Comparison of ENCODE assay signal across 11 mouse cellular contexts in genomic region chr6:127250874-127251670, GRCm38 (mm10).
DNase-seq lines count a peak whose midpoint lies in the region; ATAC-seq and TF ChIP-seq lines count a peak whose summit lies in the region.
"Had no signal": no experiment of that assay in that cellular context is flagged by ENCODE, and none has a peak within 500 bp of the region (broad histone marks: within the 10 kb centered on the region; RNA-seq: fewer than 3 reads in every experiment).

No protein-coding gene starts in this region.

- DNase-seq in ovary, postnatal 14 days (ENCODE audit: low spot score): no peak
- no peak for DNase-seq in spleen, adult 12 weeks (ENCODE audit: low spot score)
- no peak for DNase-seq in adrenal gland, postnatal 14 days
- DNase-seq: cerebellum, postnatal 36 days; gastrocnemius, postnatal 14 days had no signal

- peaks cover 85% of the 10 kb centered on the region for H3K4me1 ChIP-seq in megakaryocyte, embryonic 14.5 days
- peaks cover 29% of the 10 kb centered on the region for H3K4me1 ChIP-seq in forebrain, embryonic 12.5 days
- H3K4me1 ChIP-seq in intestine, postnatal 0 days (replicated peaks; ENCODE audit: control insufficient read depth, insufficient read depth, low read length): 0 out of 2 replicates have a peak, but pooled peaks cover 9% of the 10 kb centered on the region
- peaks cover 4% of the 10 kb centered on the region; the same call in 1 of the 2 replicates for H3K4me1 ChIP-seq in neural tube, embryonic 14.5 days (ENCODE audit: control insufficient read depth, insufficient read depth, low read length)

- peak overlapping the region; percentile 34 for H3K4me2 ChIP-seq in forebrain, embryonic 12.5 days
- H3K4me2 ChIP-seq in intestine, postnatal 0 days (replicated peaks; ENCODE audit: low read depth): peak overlapping the region; percentile 37; the same call in 1 of the 2 replicates
- H3K4me2 ChIP-seq in neural tube, embryonic 14.5 days (ENCODE audit: low read depth, low read length): no peak overlapping the region
- H3K4me2 ChIP-seq: liver, embryonic 15.5 days had no signal

- ATAC-seq in megakaryocyte, adult 5-6 weeks (ENCODE audit: poor library complexity, severe bottlenecking): no peak
- ATAC-seq in forebrain, embryonic 12.5 days (ENCODE audit: low FRiP score): peak; percentile 27; the same call in 1 of the 2 replicates
- no peak for ATAC-seq in intestine, postnatal 0 days
- ATAC-seq in neural tube, embryonic 14.5 days (ENCODE audit: low read depth): peak; percentile 38; the same call in 1 of the 2 replicates

- H3K9ac ChIP-seq in forebrain, embryonic 12.5 days: 0 out of 2 replicates have a peak overlapping the region, but pooled peaks have one; percentile 21
- no peak overlapping the region for H3K9ac ChIP-seq in intestine, postnatal 0 days (ENCODE audit: low read depth, low read length)
- no peak overlapping the region for H3K9ac ChIP-seq in neural tube, embryonic 14.5 days (replicated peaks; ENCODE audit: low read depth, low read length)
- H3K9ac ChIP-seq: liver, embryonic 15.5 days had no signal

- H3K36me3 ChIP-seq in megakaryocyte, embryonic 14.5 days (replicated peaks; ENCODE audit: low read length): peaks cover 3% of the 10 kb centered on the region
- H3K36me3 ChIP-seq in forebrain, embryonic 12.5 days (replicated peaks): no peaks in the 10 kb centered on the region
- H3K36me3 ChIP-seq in intestine, postnatal 0 days (ENCODE audit: control insufficient read depth, insufficient read depth): no peaks in the 10 kb centered on the region
- H3K36me3 ChIP-seq in neural tube, embryonic 14.5 days (ENCODE audit: control insufficient read depth, insufficient read depth, low read length): no peaks in the 10 kb centered on the region
- H3K36me3 ChIP-seq: liver, embryonic 15.5 days had no signal

- H3K4me3 ChIP-seq in megakaryocyte, embryonic 14.5 days (replicated peaks): peak overlapping the region; percentile 34
- no peak overlapping the region; the same call in 1 of the 2 replicates for H3K4me3 ChIP-seq in forebrain, embryonic 12.5 days (replicated peaks)
- no peak overlapping the region for H3K4me3 ChIP-seq in intestine, postnatal 0 days (ENCODE audit: low read depth, low read length)
- no peak overlapping the region for H3K4me3 ChIP-seq in neural tube, embryonic 14.5 days (ENCODE audit: low read depth, low read length)
- H3K4me3 ChIP-seq: liver, embryonic 15.5 days had no signal

- peaks cover 3% of the 10 kb centered on the region; the same call in 1 of the 2 replicates for H3K9me3 ChIP-seq in megakaryocyte, embryonic 14.5 days
- H3K9me3 ChIP-seq in forebrain, embryonic 12.5 days: no peaks in the 10 kb centered on the region
- no peaks in the 10 kb centered on the region for H3K9me3 ChIP-seq in intestine, postnatal 0 days (ENCODE audit: control insufficient read depth)
- H3K9me3 ChIP-seq in neural tube, embryonic 14.5 days (ENCODE audit: control insufficient read depth, low read length): no peaks in the 10 kb centered on the region
- H3K9me3 ChIP-seq: liver, embryonic 15.5 days had no signal

- no peaks in the 10 kb centered on the region for H3K27me3 ChIP-seq in megakaryocyte, embryonic 14.5 days (replicated peaks)
- peaks cover 13% of the 10 kb centered on the region; the same call in 1 of the 2 replicates for H3K27me3 ChIP-seq in forebrain, embryonic 12.5 days
- no peaks in the 10 kb centered on the region for H3K27me3 ChIP-seq in intestine, postnatal 0 days (replicated peaks; ENCODE audit: control insufficient read depth, insufficient read depth, low read length)
- no peaks in the 10 kb centered on the region for H3K27me3 ChIP-seq in neural tube, embryonic 14.5 days (ENCODE audit: control insufficient read depth, insufficient read depth, low read length)

- 7% methylated on average over 11 of the region's 11 CpGs for WGBS in forebrain, embryonic 12.5 days
- 44% methylated on average over 11 of the region's 11 CpGs for WGBS in intestine, postnatal 0 days
- WGBS in neural tube, embryonic 14.5 days: 5% methylated on average over 11 of the region's 11 CpGs

- no peak for TF ChIP-seq CTCF in intestine, postnatal 0 days (IDR thresholded peaks at IDR 0.05; ENCODE audit: low read depth)

- H3K27ac ChIP-seq in forebrain, embryonic 12.5 days: peak overlapping the region; percentile 65
- H3K27ac ChIP-seq in intestine, postnatal 0 days (ENCODE audit: low read depth, low read length): no peak overlapping the region
- H3K27ac ChIP-seq in neural tube, embryonic 14.5 days (ENCODE audit: low read depth, low read length): no peak overlapping the region
- H3K27ac ChIP-seq: liver, embryonic 15.5 days had no signal

Comparison
In these comparisons a context has a peak if more than half of its experiments do, and no peak if none do; other contexts are left out.
1. ATAC-seq: peak in forebrain, embryonic 12.5 days (single experiment) and neural tube, embryonic 14.5 days (single experiment); none in megakaryocyte, adult 5-6 weeks (single experiment) and intestine, postnatal 0 days (single experiment).